Mouse (Mus musculus) heart, postnatal 0 days (tissue): ENCODE results near the gene Csmd2.

Experiments
- CTCF ChIP-seq: IDR thresholded peaks from 2 replicates; pipeline ENCODE4 v1.5.1; 2016; ENCODE audit warnings: antibody characterized with exemption, control low read depth, low read depth
- EP300 ChIP-seq: IDR thresholded peaks from 2 replicates; pipeline ENCODE4 v1.6.1; 2016; ENCODE audit warnings: antibody characterized with exemption, low read depth

DNA sequence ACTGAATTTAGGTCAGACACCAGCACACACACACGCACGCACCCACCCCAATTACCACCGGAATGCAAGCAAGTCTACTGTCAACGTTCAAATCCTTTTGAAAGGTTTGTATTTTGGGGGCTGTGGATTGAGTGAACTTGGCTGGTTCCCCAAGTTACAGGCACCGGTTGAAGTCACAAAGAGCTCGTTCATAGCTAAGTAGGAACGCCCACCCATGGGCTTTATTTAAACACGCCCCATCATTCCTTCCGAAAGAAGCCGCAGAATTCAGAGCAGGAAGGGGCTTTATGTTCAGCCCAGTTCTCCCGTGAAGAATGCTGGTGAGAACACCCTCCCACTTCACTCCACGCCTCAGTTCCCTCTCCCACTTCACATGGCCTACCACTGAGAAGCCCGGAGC is 245.8 kb downstream of the Csmd2 start:
- TF ChIP-seq CTCF (no peak), EP300 (no peak)
